Mouse (Mus musculus): ENCODE data around the gene Myo1b. TPM values are rescaled to one million over a fixed set of nuclear protein-coding genes. Genes with fewer than 3 reads are reported as not detected.
A peak's percentile ranks its signal among the peaks of the same experiment; 100 is the strongest.

Gene Myo1b
- polyA plus RNA-seq, 1 experiment from 2014 or later: 79.4 TPM

DNA sequence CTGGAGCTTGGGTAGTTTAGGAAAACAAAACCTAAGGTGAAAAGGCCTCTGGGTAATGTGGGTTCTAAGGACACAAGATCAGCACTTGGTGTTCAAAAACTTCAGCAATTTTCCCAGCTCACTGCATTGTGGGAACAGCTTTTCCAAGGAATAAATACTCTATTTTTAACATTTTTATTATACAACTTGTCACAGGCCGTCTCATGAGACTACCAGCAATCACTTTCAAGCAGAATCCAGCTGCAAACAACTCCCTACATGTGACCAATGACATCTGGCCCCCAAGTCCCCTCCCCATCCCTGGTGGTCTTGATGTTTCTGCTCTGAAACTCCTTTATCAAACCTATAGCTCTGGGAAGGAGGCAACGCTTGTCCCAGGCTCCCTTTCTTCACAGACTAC lies 179.0 kb downstream of the Myo1b start:
- WGBS: 72% methylated on average over 2 of the region's 2 CpGs
- Histone ChIP-seq H3K36me3 (ENCODE audit: control insufficient read depth, insufficient read depth) (no peaks in the 10 kb centered on the region), H3K9ac (replicated peaks; ENCODE audit: low read depth, low read length) (no peak overlapping the region), H3K27ac (ENCODE audit: low read length) (no peak overlapping the region), H3K4me1 (replicated peaks; ENCODE audit: control insufficient read depth, insufficient read depth, low read length) (no peaks in the 10 kb centered on the region), H3K4me3 (replicated peaks; ENCODE audit: low read length) (no peak overlapping the region), H3K4me2 (ENCODE audit: low read length) (no peak overlapping the region), H3K27me3 (replicated peaks; ENCODE audit: control insufficient read depth, insufficient read depth, low read length) (no peaks in the 10 kb centered on the region), H3K9me3 (ENCODE audit: control insufficient read depth, low read length) (no peaks in the 10 kb centered on the region)
- ATAC-seq: no peak

DNA sequence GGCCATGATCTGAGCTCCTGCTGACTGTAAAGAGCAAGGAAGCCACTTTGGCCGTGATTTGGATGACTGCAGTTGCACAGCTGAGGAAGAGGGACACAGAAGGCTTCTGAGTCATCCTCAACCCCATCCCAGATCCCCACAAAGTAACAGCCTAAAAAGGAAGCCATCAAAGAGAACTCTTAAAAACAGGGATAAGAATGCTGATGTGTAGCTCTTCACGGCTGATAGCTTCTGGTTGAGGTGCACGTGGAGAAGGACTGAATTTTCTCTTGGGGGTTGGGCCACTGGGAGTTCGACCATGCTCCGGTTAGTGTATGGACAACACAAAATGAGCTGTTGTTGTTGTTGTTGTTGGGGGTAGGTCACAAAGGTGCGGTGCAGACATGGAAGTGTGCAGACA lies 181.2 kb downstream of the Myo1b start:
- Histone ChIP-seq H3K36me3 (ENCODE audit: control insufficient read depth, insufficient read depth) (no peaks in the 10 kb centered on the region), H3K4me2 (ENCODE audit: low read length) (no peak overlapping the region), H3K9ac (replicated peaks; ENCODE audit: low read depth, low read length) (no peak overlapping the region), H3K4me1 (replicated peaks; ENCODE audit: control insufficient read depth, insufficient read depth, low read length) (no peaks in the 10 kb centered on the region), H3K27ac (ENCODE audit: low read length) (no peak overlapping the region), H3K4me3 (replicated peaks; ENCODE audit: low read length) (no peak overlapping the region), H3K27me3 (replicated peaks; ENCODE audit: control insufficient read depth, insufficient read depth, low read length) (no peaks in the 10 kb centered on the region), H3K9me3 (ENCODE audit: control insufficient read depth, low read length) (no peaks in the 10 kb centered on the region)
- ATAC-seq: no peak
- 87% methylated on average over 6 of the region's 6 CpGs for WGBS

DNA sequence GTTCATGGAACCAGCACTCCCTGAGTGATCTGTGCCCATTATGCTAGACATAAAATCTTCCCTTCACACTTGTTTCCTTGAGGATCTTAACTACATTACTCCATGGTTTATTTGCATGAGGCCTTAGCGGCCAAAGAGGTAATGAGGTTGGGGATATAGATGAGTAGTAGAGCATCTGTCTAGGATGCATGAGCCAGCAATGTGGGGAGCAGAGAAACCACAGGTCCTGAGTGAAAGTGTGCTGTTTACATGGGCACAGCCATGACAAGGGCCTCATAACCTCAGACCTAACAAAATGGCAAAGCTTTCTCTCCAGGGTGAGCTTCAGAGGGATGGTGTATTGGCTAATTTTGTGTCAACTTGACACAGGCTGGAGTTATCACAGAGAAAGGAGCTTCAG lies 186.5 kb downstream of the Myo1b start:
- Histone ChIP-seq H3K4me3 (replicated peaks; ENCODE audit: low read length) (no peak overlapping the region), H3K9me3 (ENCODE audit: control insufficient read depth, low read length) (no peaks in the 10 kb centered on the region), H3K27ac (ENCODE audit: low read length) (no peak overlapping the region), H3K4me2 (ENCODE audit: low read length) (no peak overlapping the region), H3K27me3 (replicated peaks; ENCODE audit: control insufficient read depth, insufficient read depth, low read length) (no peaks in the 10 kb centered on the region), H3K9ac (replicated peaks; ENCODE audit: low read depth, low read length) (no peak overlapping the region), H3K36me3 (ENCODE audit: control insufficient read depth, insufficient read depth) (no peaks in the 10 kb centered on the region), H3K4me1 (replicated peaks; ENCODE audit: control insufficient read depth, insufficient read depth, low read length) (no peaks in the 10 kb centered on the region)
- WGBS: 94% methylated on average over 1 of the region's 1 CpGs
- ATAC-seq: no peak

DNA sequence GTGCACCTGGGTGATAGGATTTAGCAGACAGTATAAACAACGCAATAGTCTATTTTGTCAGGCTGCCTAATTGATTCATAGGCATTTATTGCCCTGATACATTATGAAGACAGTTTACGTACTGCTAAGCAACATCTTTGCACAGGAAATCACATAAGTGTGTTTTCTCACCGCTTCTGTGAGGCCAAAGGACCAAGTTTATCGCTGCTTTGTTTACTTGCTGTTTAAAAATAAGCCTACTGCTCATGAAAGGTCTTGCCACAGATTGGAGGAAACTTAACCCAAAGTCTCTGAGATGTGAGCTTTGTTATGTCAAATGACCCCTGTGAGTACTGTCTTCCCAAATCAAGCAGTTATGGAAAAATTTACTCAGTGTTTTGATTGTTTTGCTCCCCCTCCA lies 187.1 kb downstream of the Myo1b start:
- no peak overlapping the region for H3K4me3 ChIP-seq (replicated peaks; ENCODE audit: low read length)
- 88% methylated on average over 4 of the region's 4 CpGs for WGBS
- H3K9me3 ChIP-seq (ENCODE audit: control insufficient read depth, low read length): no peaks in the 10 kb centered on the region
- ATAC-seq: no peak
- H3K27ac ChIP-seq (ENCODE audit: low read length): no peak overlapping the region
- no peak overlapping the region for H3K4me2 ChIP-seq (ENCODE audit: low read length)
- H3K36me3 ChIP-seq (ENCODE audit: control insufficient read depth, insufficient read depth): no peaks in the 10 kb centered on the region
- H3K9ac ChIP-seq (replicated peaks; ENCODE audit: low read depth, low read length): no peak overlapping the region
- H3K27me3 ChIP-seq (replicated peaks; ENCODE audit: control insufficient read depth, insufficient read depth, low read length): no peaks in the 10 kb centered on the region
- H3K4me1 ChIP-seq (replicated peaks; ENCODE audit: control insufficient read depth, insufficient read depth, low read length): no peaks in the 10 kb centered on the region

DNA sequence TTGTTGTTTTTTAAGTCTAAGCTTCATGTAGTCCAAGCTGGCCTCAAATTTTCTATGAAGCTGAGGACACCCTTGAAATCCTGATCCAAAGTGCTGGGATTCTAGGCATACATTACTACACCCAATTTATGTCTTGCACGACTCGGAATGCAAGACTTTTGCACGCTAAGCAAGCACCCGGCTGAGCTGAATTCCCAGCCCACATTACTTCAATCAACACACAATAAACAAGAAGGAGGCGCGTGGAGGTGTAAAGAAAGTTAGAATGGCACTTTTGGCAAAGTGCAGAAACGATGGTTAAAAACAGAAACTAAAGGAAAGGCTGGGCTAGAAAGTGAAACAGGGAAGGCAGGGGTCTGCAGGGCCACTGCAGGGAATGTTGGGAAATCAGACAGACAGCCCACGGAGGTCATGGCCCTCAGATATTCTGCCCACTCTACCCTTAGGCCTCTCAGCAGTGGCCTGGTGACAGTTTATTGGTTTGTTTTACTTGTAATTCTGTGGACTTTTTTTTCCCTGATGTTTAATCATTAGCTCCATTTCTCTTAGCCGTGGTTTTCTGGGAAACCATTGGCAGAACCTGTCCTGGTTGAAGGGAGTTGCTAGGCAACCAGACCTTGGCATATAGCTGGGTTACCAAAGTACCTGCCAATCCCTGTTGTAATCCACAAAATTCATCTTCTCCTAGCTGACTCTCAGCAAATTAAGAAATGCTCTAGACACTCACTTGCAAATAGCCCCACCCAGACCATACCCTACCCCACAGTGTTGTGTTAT lies 195.8 kb downstream of the Myo1b start:
- WGBS: 30% methylated on average over 9 of the region's 9 CpGs
- Histone ChIP-seq H3K36me3 (ENCODE audit: control insufficient read depth, insufficient read depth) (no peaks in the 10 kb centered on the region), H3K9me3 (ENCODE audit: control insufficient read depth, low read length) (no peaks in the 10 kb centered on the region), H3K9ac (replicated peaks; ENCODE audit: low read depth, low read length) (no peak overlapping the region), H3K4me3 (replicated peaks; ENCODE audit: low read length) (no peak overlapping the region), H3K4me1 (replicated peaks; ENCODE audit: control insufficient read depth, insufficient read depth, low read length) (peaks cover 8% of the 10 kb centered on the region), H3K4me2 (ENCODE audit: low read length) (peak overlapping the region; percentile 19; the same call in 1 of the 2 replicates), H3K27ac (ENCODE audit: low read length) (no peak overlapping the region), H3K27me3 (replicated peaks; ENCODE audit: control insufficient read depth, insufficient read depth, low read length) (no peaks in the 10 kb centered on the region)
- peak; percentile 77 for ATAC-seq

DNA sequence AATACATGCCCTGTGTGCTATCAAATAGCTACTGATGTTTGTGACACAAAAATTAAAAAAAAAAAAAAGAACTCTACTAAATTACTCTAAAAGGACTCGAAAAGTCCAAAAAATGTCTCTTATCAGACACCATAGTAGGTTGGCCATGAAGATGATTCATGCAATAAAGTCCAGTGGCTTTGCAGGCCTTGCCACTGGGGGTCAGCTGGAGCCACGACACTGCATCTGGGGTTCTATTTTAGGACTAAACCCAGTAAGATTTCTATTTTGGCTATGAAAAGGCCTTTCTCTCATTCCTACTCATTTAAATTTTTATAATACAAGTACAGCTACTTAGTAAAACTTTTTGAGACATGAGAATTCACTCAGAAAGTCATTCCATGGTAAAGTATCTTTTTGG lies 205.0 kb downstream of the Myo1b start:
- 77% methylated on average over 2 of the region's 2 CpGs for WGBS
- no peak for ATAC-seq
- no peak overlapping the region for H3K4me2 ChIP-seq (ENCODE audit: low read length)
- no peaks in the 10 kb centered on the region for H3K27me3 ChIP-seq (replicated peaks; ENCODE audit: control insufficient read depth, insufficient read depth, low read length)
- no peaks in the 10 kb centered on the region for H3K4me1 ChIP-seq (replicated peaks; ENCODE audit: control insufficient read depth, insufficient read depth, low read length)
- H3K4me3 ChIP-seq (replicated peaks; ENCODE audit: low read length): no peak overlapping the region
- no peaks in the 10 kb centered on the region for H3K36me3 ChIP-seq (ENCODE audit: control insufficient read depth, insufficient read depth)
- H3K9me3 ChIP-seq (ENCODE audit: control insufficient read depth, low read length): no peaks in the 10 kb centered on the region
- H3K9ac ChIP-seq (replicated peaks; ENCODE audit: low read depth, low read length): no peak overlapping the region
- H3K27ac ChIP-seq (ENCODE audit: low read length): no peak overlapping the region

DNA sequence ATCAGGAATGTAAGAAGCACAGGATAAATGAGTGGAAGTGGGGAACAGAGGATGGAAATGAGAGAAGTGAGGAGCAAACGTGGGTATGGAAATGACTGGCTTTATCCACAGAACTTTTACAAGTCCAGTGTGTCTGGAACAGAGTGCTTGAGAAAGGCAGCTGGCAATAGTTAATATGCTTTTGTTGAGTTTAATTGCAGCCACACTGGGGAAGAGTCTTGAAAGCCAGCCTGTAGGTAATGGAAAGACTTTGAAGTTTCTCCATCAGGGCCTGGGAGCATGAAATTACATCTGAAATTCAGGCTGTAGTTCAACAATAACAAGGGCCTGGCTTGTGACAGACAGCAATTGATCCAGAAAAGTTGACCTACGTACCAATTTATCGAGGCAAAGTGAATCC lies 209.8 kb downstream of the Myo1b start:
- H3K9me3 ChIP-seq (ENCODE audit: control insufficient read depth, low read length): no peaks in the 10 kb centered on the region
- H3K4me1 ChIP-seq (replicated peaks; ENCODE audit: control insufficient read depth, insufficient read depth, low read length): no peaks in the 10 kb centered on the region
- no peak for ATAC-seq
- H3K27ac ChIP-seq (ENCODE audit: low read length): no peak overlapping the region
- 79% methylated on average over 3 of the region's 3 CpGs for WGBS
- H3K9ac ChIP-seq (replicated peaks; ENCODE audit: low read depth, low read length): no peak overlapping the region
- no peaks in the 10 kb centered on the region for H3K27me3 ChIP-seq (replicated peaks; ENCODE audit: control insufficient read depth, insufficient read depth, low read length)
- H3K36me3 ChIP-seq (ENCODE audit: control insufficient read depth, insufficient read depth): no peaks in the 10 kb centered on the region
- H3K4me2 ChIP-seq (ENCODE audit: low read length): no peak overlapping the region
- no peak overlapping the region for H3K4me3 ChIP-seq (replicated peaks; ENCODE audit: low read length)

DNA sequence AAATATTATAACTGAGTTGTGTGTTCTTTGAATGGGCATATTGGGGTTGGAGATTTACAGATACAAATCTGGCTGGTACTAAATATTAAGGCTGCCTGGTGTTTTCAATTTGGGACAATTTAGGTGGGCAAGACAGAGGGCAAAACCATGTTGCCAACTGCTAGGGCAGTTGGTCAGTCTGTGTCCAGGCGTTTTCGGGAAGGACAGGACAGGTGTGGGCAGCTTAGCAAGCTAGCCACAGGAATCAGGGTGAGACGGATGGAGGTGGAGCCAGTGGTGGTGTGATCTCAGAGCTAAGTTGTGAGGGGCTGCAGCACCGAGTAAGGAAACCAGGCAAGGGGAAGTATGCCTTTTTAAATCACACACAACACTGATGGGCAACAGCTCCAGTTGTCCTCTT lies 211.3 kb downstream of the Myo1b start:
- Histone ChIP-seq H3K9ac (replicated peaks; ENCODE audit: low read depth, low read length) (no peak overlapping the region), H3K9me3 (ENCODE audit: control insufficient read depth, low read length) (no peaks in the 10 kb centered on the region), H3K27ac (ENCODE audit: low read length) (no peak overlapping the region), H3K4me1 (replicated peaks; ENCODE audit: control insufficient read depth, insufficient read depth, low read length) (no peaks in the 10 kb centered on the region), H3K4me3 (replicated peaks; ENCODE audit: low read length) (no peak overlapping the region), H3K36me3 (ENCODE audit: control insufficient read depth, insufficient read depth) (no peaks in the 10 kb centered on the region), H3K4me2 (ENCODE audit: low read length) (no peak overlapping the region), H3K27me3 (replicated peaks; ENCODE audit: control insufficient read depth, insufficient read depth, low read length) (no peaks in the 10 kb centered on the region)
- no peak for ATAC-seq
- 91% methylated on average over 4 of the region's 4 CpGs for WGBS

Measured in forebrain, embryonic 16.5 days (tissue).